Mouse (Mus musculus) megakaryocyte, embryonic 14.5 days (primary cell): ENCODE results near the gene Fnbp1.

Experiments used
- FLI1 ChIP-seq: IDR thresholded peaks from 2 replicates; pipeline ENCODE4 v1.6.1; 2012; ENCODE audit warnings: low read length, inconsistent platforms, mixed read lengths
- GATA1 ChIP-seq: IDR thresholded peaks from 3 replicates; pipeline ENCODE4 v1.6.1; 2012; ENCODE audit warnings: mixed read lengths, low read length, inconsistent platforms, borderline replicate concordance

- no peak for TF ChIP-seq FLI1
- TF ChIP-seq GATA1, result no peak
These were observed 26.5 kb downstream of the Fnbp1 start for GRCm38 (mm10) chr2:31115091-31115942.
